Mouse (Mus musculus): ENCODE measurements around the gene Selenon. TPM values are rescaled to one million over a fixed set of nuclear protein-coding genes. Genes with fewer than 3 reads are reported as not detected.

Gene Selenon
- polyA plus RNA-seq, 1 experiment from 2014 or later, result 11.5 TPM

Small RNAs within 50 kb of the gene (microRNA-seq; reads per million reads assigned to microRNA genes)
- gene Mir6403, result not detected

Other genes starting within 250 kb of the Selenon start
- 0.11 and 0.21 TPM in 2 replicates for gene Trim63, start 237.0 kb downstream of the Selenon start, polyA plus RNA-seq (2015; fragmentation: Nextera tagmentation; extraction: Ambion mirVana)
- 0.05 and 0.12 TPM in 2 replicates for gene Slc30a2, start 209.0 kb downstream of the Selenon start, polyA plus RNA-seq (2015; fragmentation: Nextera tagmentation; extraction: Ambion mirVana)
- gene Extl1, start 168.3 kb downstream of the Selenon start, polyA plus RNA-seq (2015; fragmentation: Nextera tagmentation; extraction: Ambion mirVana), result 0.16 and 0.40 TPM in 2 replicates
- 6.4 and 6.6 TPM in 2 replicates for gene Pafah2, start 155.8 kb downstream of the Selenon start, polyA plus RNA-seq (2015; fragmentation: Nextera tagmentation; extraction: Ambion mirVana)
- 7,568 and 8,132 TPM in 2 replicates for gene Stmn1, start 83.8 kb downstream of the Selenon start, polyA plus RNA-seq (2015; fragmentation: Nextera tagmentation; extraction: Ambion mirVana)
- 10.8 and 12.8 TPM in 2 replicates for gene Paqr7, start 55.5 kb downstream of the Selenon start, polyA plus RNA-seq (2015; fragmentation: Nextera tagmentation; extraction: Ambion mirVana)
- 3.9 and 4.4 TPM in 2 replicates for gene Aunip, start 41.2 kb downstream of the Selenon start, polyA plus RNA-seq (2015; fragmentation: Nextera tagmentation; extraction: Ambion mirVana)
- 149 and 155 TPM in 2 replicates for gene Mtfr1l, start 16.8 kb downstream of the Selenon start, polyA plus RNA-seq (2015; fragmentation: Nextera tagmentation; extraction: Ambion mirVana)
- 1.9 and 2.4 TPM in 2 replicates for gene Man1c1, start 152.1 kb upstream of the Selenon start, polyA plus RNA-seq (2015; fragmentation: Nextera tagmentation; extraction: Ambion mirVana)
- 2.4 and 3.4 TPM in 2 replicates for gene Ldlrap1, start 215.9 kb upstream of the Selenon start, polyA plus RNA-seq (2015; fragmentation: Nextera tagmentation; extraction: Ambion mirVana)